Mouse (Mus musculus): Measurements from ENCODE around the gene Rbfox1. TPM values are rescaled to one million over a fixed set of nuclear protein-coding genes. Genes with fewer than 3 reads are reported as not detected.

Rbfox1 gene
- polyA plus RNA-seq, 1 experiment from 2014 or later: 2.2 TPM

DNA sequence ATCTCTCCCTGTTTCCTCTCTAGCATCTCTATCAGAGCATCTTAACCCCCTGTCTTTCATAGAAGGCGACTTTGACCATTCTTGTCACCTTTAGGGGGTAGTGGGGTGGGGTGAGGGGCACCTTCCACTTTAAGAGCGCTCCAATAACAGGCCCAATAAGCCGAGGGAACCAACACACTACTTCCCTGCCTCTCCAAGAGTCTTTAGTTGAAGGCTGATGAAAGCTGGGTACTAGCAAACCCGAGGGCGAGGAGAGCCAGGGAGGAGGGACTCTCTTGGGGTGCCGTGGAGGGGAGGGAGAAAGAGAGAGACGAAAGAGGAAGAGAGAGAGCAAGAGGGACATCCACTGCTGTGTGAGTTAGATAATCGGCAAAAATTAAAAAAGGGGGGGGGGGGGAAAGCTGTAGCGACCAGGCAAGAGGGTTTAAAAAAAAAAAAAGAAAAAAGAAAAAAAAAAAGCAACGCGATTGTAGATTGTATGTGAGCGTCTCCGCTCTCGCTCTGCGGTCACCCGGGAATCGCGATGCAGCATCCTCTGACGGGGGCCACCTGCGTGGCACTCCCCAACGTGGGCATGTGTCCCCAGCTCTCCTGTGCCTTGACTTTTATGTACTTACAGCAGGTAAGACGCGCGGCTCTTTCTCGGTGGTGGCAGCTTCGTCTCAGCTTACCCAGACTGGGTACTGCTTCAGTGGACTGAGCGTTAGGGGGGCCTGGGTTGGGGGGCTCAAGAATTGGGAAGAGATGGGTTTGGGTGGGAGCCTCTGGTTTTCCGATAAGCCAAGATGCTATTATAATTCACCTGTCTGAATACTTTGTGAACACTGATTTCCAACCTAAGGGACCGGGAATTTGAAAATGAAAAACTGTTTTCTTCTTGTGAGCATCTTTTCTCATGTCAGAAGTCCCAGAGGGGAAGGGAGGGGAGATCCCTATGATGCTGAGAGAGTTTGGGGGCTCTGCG, 1154.5 kb downstream of the Rbfox1 start:
- WGBS: 1% methylated on average over 29 of the region's 30 CpGs
- H3K9ac ChIP-seq: peak overlapping the region; percentile 12; the same call in 1 of the 2 replicates
- ATAC-seq (ENCODE audit: insufficient number of reproducible peaks, low FRiP score): no peak

DNA sequence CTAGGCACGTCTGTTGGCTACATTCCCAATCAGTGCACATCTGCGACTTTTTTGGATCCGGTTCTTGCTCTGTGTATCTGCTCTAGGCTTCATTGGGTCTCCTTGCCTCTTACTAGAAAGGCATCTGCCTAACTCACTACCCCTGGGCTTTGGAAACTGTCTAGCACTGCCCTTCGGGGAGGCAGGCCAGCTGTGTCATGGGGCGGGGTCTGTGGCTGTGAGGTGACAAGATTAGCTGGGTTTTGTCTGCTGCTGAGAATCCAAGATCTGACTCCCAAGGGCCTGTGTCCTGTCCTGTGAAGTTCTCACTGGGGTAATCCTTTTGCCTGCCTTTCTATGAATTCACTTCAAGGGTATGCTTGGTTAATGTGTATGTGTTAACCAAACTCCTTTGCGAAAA, 1155.5 kb downstream of the Rbfox1 start:
- peaks cover 10% of the 10 kb centered on the region for H3K4me1 ChIP-seq (replicated peaks)
- WGBS: 26% methylated on average over 6 of the region's 6 CpGs
- no peak for ATAC-seq (ENCODE audit: insufficient number of reproducible peaks, low FRiP score)
- H3K9ac ChIP-seq: no peak overlapping the region
- H3K27ac ChIP-seq (ENCODE audit: poor library complexity, severe bottlenecking): no peak overlapping the region
- H3K27me3 ChIP-seq (replicated peaks): peaks cover 45% of the 10 kb centered on the region
- no peak overlapping the region for H3K4me2 ChIP-seq
- no peaks in the 10 kb centered on the region for H3K9me3 ChIP-seq (replicated peaks)
- no peaks in the 10 kb centered on the region for H3K36me3 ChIP-seq
- no peak overlapping the region for H3K4me3 ChIP-seq

More for the DNA sequence above, 1154.5 kb downstream of the Rbfox1 start:
- H3K4me3 ChIP-seq: peak overlapping the region; percentile 42
- no peak overlapping the region for H3K27ac ChIP-seq (ENCODE audit: poor library complexity, severe bottlenecking)
- peak overlapping the region; percentile 71 for H3K4me2 ChIP-seq
- H3K9me3 ChIP-seq (replicated peaks): no peaks in the 10 kb centered on the region
- peaks cover 49% of the 10 kb centered on the region for H3K27me3 ChIP-seq (replicated peaks)
- peaks cover 10% of the 10 kb centered on the region for H3K4me1 ChIP-seq (replicated peaks)
- no peaks in the 10 kb centered on the region for H3K36me3 ChIP-seq

DNA sequence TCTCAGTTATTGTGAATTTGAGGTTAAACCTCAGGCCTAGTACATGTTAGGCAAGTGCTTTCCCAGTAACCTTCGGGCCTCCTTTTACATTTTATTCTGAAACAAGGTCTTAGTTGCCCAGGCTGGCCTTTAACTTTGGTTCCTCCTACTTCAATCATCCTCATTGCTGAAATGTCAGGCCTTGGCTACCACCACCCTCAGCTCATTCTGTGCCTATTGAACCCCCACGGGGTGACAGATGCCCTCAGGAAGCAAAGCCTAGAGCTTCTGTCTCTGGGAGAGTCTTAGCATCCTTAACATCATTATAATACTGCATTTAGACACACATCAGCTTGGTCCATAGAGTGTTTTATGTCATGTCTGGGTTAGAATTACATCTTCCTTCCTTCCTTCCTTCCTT, 1162.3 kb downstream of the Rbfox1 start:
- no peak overlapping the region for H3K4me3 ChIP-seq
- WGBS: 82% methylated on average over 2 of the region's 2 CpGs
- H3K27me3 ChIP-seq (replicated peaks): 0 out of 2 replicates have a peak, but pooled peaks cover 5% of the 10 kb centered on the region
- no peak overlapping the region for H3K4me2 ChIP-seq
- H3K9ac ChIP-seq: no peak overlapping the region
- ATAC-seq (ENCODE audit: insufficient number of reproducible peaks, low FRiP score): no peak
- H3K9me3 ChIP-seq (replicated peaks): no peaks in the 10 kb centered on the region
- peaks cover 4% of the 10 kb centered on the region; the same call in 1 of the 2 replicates for H3K4me1 ChIP-seq (replicated peaks)
- H3K36me3 ChIP-seq: no peaks in the 10 kb centered on the region
- H3K27ac ChIP-seq (ENCODE audit: poor library complexity, severe bottlenecking): no peak overlapping the region

DNA sequence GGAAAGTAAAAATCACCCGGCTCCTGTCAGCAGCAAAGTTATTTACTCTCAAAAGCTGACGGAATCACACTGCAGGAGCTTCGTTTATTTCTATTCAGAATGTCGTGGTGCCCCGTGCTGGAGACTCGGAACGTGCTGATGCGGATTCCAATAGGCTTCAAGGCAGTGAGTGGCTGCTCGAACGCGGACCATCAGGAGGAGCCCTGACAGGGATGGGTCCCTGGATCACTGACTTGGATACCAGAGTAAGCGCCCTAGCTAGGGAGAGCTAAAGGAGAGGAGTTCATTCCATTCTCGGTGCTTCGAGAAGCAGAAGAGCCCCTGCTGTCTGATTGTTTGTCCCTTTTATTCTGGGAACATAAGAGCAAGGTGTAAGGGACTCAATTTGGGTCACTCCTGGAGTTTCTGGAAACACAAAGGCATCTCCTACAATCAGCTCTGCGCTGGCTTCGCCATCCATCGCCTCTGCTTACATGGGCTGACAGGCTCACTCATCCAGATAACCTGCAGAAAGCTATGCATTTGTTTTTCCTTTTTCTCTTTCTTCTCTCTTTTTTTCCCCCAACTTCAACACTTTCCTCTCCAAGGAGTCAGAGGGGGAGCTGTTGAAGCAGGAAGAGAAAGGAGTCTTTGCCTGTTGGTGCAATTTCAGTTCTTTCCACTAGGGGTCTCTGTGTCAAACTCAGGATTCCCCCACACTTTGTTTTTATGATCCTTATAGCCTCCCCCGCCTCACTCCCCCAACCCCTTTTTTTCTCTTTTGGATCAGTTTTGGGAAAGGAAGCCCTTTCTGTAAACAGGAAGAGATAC, 1164.2 kb downstream of the Rbfox1 start:
- H3K9ac ChIP-seq: no peak overlapping the region
- no peaks in the 10 kb centered on the region for H3K9me3 ChIP-seq (replicated peaks)
- H3K4me3 ChIP-seq: peak overlapping the region; percentile 18
- peak overlapping the region; percentile 63 for H3K4me2 ChIP-seq
- no peak overlapping the region for H3K27ac ChIP-seq (ENCODE audit: poor library complexity, severe bottlenecking)
- H3K36me3 ChIP-seq: no peaks in the 10 kb centered on the region
- 14% methylated on average over 18 of the region's 18 CpGs for WGBS
- H3K27me3 ChIP-seq (replicated peaks): 0 out of 2 replicates have a peak, but pooled peaks cover 5% of the 10 kb centered on the region
- ATAC-seq (ENCODE audit: insufficient number of reproducible peaks, low FRiP score): no peak; the same call in 1 of the 2 replicates
- H3K4me1 ChIP-seq (replicated peaks): peaks cover 4% of the 10 kb centered on the region; the same call in 1 of the 2 replicates

DNA sequence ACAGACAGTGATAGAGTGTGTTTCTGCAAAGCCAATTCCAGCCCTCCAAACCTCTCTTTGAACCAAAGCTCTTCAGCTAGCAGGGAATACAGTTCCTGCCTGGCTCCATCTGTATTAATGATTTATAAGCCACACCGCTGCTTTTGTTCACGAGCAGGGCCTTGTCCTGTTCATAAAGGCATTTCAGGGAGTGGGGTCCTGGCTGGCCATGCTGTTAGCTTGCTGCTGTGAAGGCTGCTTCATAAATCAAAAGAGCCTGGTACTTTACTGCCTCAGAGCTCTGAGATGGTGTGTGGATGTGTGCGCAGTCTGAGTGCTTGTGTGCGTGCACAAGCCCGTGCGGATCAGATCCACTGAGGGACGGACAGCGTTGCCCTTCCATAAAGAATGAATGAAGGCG, 1165.8 kb downstream of the Rbfox1 start:
- 0 out of 2 replicates have a peak, but pooled peaks cover 5% of the 10 kb centered on the region for H3K27me3 ChIP-seq (replicated peaks)
- no peak for ATAC-seq (ENCODE audit: insufficient number of reproducible peaks, low FRiP score)
- no peak overlapping the region for H3K4me3 ChIP-seq
- no peak overlapping the region for H3K4me2 ChIP-seq
- H3K27ac ChIP-seq (ENCODE audit: poor library complexity, severe bottlenecking): no peak overlapping the region
- no peaks in the 10 kb centered on the region for H3K9me3 ChIP-seq (replicated peaks)
- H3K9ac ChIP-seq: no peak overlapping the region
- H3K36me3 ChIP-seq: no peaks in the 10 kb centered on the region
- peaks cover 4% of the 10 kb centered on the region; the same call in 1 of the 2 replicates for H3K4me1 ChIP-seq (replicated peaks)
- 81% methylated on average over 9 of the region's 9 CpGs for WGBS

DNA sequence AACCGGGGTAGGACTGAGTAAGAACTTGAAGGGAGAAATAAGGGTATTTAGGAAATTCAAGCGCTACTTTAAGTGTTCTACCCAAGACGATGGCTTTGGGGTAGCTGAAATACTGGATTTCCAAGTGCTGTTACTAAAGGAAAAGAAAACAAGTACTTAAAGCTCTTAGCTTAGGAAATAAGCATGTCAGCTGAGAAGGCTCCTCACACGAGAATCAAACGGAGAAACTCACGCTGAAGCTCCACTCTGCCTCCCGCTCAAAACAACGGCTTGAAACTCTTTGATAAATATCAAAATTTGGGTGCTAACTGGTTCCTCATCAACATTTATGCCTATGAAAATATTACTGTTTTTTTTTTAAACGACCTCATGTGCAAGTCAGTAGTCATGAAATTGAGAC, 1166.8 kb downstream of the Rbfox1 start:
- Histone ChIP-seq H3K9ac (no peak overlapping the region), H3K4me1 (replicated peaks) (peaks cover 4% of the 10 kb centered on the region; the same call in 1 of the 2 replicates), H3K4me2 (no peak overlapping the region), H3K27ac (ENCODE audit: poor library complexity, severe bottlenecking) (no peak overlapping the region), H3K27me3 (replicated peaks) (0 out of 2 replicates have a peak, but pooled peaks cover 5% of the 10 kb centered on the region), H3K36me3 (no peaks in the 10 kb centered on the region), H3K4me3 (no peak overlapping the region), H3K9me3 (replicated peaks) (no peaks in the 10 kb centered on the region)
- WGBS: 65% methylated on average over 9 of the region's 9 CpGs
- ATAC-seq (ENCODE audit: insufficient number of reproducible peaks, low FRiP score): no peak

DNA sequence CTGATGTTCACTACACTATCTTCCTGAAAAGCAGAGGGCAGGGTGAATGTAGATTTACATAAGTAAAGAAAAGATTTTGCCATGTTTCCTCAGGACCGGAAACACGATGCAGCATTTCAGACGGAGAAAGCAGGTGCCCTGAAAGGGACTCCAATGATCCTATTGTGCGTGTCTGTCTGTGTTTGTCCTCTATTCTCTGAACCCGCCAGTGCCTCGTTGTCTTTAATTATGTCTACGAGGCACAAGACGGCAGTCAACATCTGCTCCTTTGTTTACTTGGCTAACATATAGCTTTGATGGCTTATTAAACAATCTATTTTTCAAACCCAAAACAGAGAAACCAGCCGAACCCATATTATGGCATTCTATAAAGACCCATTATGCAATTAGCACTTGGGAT, 1167.3 kb downstream of the Rbfox1 start:
- Histone ChIP-seq H3K27me3 (replicated peaks) (0 out of 2 replicates have a peak, but pooled peaks cover 5% of the 10 kb centered on the region), H3K4me1 (replicated peaks) (peaks cover 4% of the 10 kb centered on the region; the same call in 1 of the 2 replicates), H3K27ac (ENCODE audit: poor library complexity, severe bottlenecking) (no peak overlapping the region), H3K4me3 (no peak overlapping the region), H3K36me3 (no peaks in the 10 kb centered on the region), H3K9ac (no peak overlapping the region), H3K9me3 (replicated peaks) (no peaks in the 10 kb centered on the region), H3K4me2 (no peak overlapping the region)
- WGBS: 75% methylated on average over 9 of the region's 9 CpGs
- no peak for ATAC-seq (ENCODE audit: insufficient number of reproducible peaks, low FRiP score)

DNA sequence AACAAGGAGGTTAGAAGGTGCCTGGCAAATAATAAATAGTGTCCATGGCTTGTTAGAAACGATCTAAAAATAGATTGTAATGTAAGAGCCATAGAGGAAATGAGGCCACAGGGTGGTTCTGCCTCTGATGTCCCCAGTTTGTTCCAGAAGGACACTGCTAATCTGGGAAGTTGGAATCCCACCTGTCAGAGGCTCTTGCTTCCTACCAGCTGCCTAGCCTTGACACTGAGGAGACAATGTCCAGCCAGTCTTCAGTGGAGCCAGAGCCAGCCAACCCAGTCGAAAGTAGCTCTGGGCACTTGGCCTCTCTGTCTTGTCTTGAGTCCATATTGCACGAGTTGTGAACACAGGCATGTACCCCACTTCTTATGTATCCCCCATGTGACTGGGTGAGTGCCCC, 1172.6 kb downstream of the Rbfox1 start:
- H3K4me2 ChIP-seq: no peak overlapping the region
- 56% methylated on average over 3 of the region's 3 CpGs for WGBS
- H3K9ac ChIP-seq: no peak overlapping the region
- H3K27ac ChIP-seq (ENCODE audit: poor library complexity, severe bottlenecking): no peak overlapping the region
- no peaks in the 10 kb centered on the region for H3K36me3 ChIP-seq
- H3K4me3 ChIP-seq: no peak overlapping the region
- H3K4me1 ChIP-seq (replicated peaks): peaks cover 5% of the 10 kb centered on the region; the same call in 1 of the 2 replicates
- H3K27me3 ChIP-seq (replicated peaks): no peaks in the 10 kb centered on the region
- no peak for ATAC-seq (ENCODE audit: insufficient number of reproducible peaks, low FRiP score)
- no peaks in the 10 kb centered on the region for H3K9me3 ChIP-seq (replicated peaks)

DNA sequence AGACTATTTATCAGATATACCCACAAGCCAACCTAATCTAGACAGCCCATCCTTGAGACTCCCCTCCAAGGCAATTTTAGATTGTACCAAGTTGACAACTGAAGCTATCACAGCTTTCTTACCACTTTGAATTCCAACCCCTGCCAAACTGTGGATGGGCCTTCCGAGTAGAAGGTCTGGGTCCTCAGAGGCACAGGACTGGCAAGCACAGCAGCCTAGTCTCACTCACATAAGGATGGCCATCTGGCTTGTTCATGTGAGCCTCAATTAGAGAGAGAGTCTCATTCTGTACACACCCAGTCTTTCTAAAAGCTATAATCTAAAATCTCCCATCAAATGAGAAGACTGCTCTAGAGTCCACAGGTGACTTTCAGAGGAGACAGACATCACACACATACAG, 1173.4 kb downstream of the Rbfox1 start:
- H3K4me2 ChIP-seq: no peak overlapping the region
- no peak for ATAC-seq (ENCODE audit: insufficient number of reproducible peaks, low FRiP score)
- H3K27me3 ChIP-seq (replicated peaks): no peaks in the 10 kb centered on the region
- no peak overlapping the region for H3K4me3 ChIP-seq
- peaks cover 5% of the 10 kb centered on the region; the same call in 1 of the 2 replicates for H3K4me1 ChIP-seq (replicated peaks)
- 72% methylated on average over 1 of the region's 1 CpGs for WGBS
- H3K9me3 ChIP-seq (replicated peaks): no peaks in the 10 kb centered on the region
- H3K9ac ChIP-seq: no peak overlapping the region
- no peaks in the 10 kb centered on the region for H3K36me3 ChIP-seq
- no peak overlapping the region for H3K27ac ChIP-seq (ENCODE audit: poor library complexity, severe bottlenecking)

DNA sequence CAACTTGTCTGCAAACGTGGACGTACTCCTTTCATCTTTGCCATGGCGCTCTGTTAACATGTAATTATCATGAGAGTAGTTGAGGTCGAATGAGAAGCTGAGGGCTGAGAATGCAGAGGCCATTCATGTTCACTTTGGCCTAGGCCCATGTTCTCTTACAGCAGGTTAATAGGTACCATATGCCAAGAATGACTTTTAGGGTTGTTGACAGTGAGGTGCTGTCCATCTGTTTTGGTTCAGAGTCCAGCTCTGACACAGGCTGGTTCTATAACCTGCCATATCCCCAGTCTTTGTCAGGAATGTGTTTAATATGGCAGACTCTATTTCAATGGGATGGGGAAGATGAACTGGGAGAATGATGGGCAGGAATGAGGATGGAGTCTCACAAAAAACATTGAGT, 1174.4 kb downstream of the Rbfox1 start:
- Histone ChIP-seq H3K36me3 (no peaks in the 10 kb centered on the region), H3K9me3 (replicated peaks) (no peaks in the 10 kb centered on the region), H3K9ac (no peak overlapping the region), H3K27ac (ENCODE audit: poor library complexity, severe bottlenecking) (no peak overlapping the region), H3K4me1 (replicated peaks) (peaks cover 5% of the 10 kb centered on the region; the same call in 1 of the 2 replicates), H3K4me3 (no peak overlapping the region), H3K27me3 (replicated peaks) (no peaks in the 10 kb centered on the region), H3K4me2 (no peak overlapping the region)
- no peak for ATAC-seq (ENCODE audit: insufficient number of reproducible peaks, low FRiP score)
- WGBS: 76% methylated on average over 4 of the region's 4 CpGs

DNA sequence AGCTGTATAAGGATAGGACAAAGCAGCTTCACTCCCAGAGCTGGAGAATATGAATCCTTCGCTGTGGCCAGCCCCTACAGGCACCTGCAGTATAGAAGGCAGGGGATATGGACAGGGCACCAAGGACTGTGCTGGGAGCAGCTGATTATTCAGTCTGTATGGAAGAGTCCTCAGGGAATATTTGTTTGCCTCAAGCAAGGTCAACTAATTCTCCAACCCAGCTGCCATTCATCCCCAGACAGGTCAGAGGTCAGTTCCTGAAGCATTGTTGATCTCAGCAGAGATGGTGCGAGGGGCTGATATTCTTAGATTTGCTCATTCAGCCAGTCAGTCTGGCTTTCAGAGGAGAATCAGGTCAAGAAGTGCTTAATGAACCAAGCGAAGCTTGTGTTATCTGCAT, 1175.7 kb downstream of the Rbfox1 start:
- Histone ChIP-seq H3K27ac (ENCODE audit: poor library complexity, severe bottlenecking) (no peak overlapping the region), H3K4me1 (replicated peaks) (peaks cover 5% of the 10 kb centered on the region; the same call in 1 of the 2 replicates), H3K9me3 (replicated peaks) (no peaks in the 10 kb centered on the region), H3K4me3 (no peak overlapping the region), H3K9ac (no peak overlapping the region), H3K4me2 (no peak overlapping the region), H3K36me3 (no peaks in the 10 kb centered on the region), H3K27me3 (replicated peaks) (no peaks in the 10 kb centered on the region)
- no peak for ATAC-seq (ENCODE audit: insufficient number of reproducible peaks, low FRiP score)
- 81% methylated on average over 3 of the region's 3 CpGs for WGBS
